Mouse (Mus musculus): ENCODE measurements around the gene Iqschfp. TPM values are rescaled to one million over a fixed set of nuclear protein-coding genes. Genes with fewer than 3 reads are reported as not detected.

Gene Iqschfp
- total RNA-seq, 2 experiments from 2014 or later, result 10.2 to 15.2 TPM

Other genes with a start within 250 kb of the Iqschfp start
- 1 to 10 TPM; 1.9 to 3.1 TPM for gene Iqcj, start within 50 bp of the Iqschfp start, total RNA-seq (2021)
- 100 to 1,000 TPM; 250 to 294 TPM for gene Schip1, start 172.6 kb downstream of the Iqschfp start, total RNA-seq (2021)

Measured in left cerebral cortex, adult 18-20 months (tissue).